Mouse (Mus musculus): ENCODE measurements around the gene Cdh20. TPM values are rescaled to one million over a fixed set of nuclear protein-coding genes. Genes with fewer than 3 reads are reported as not detected.

The Cdh20 gene
- polyA plus RNA-seq, 1 experiment from 2014 or later, result 0.14 TPM

DNA sequence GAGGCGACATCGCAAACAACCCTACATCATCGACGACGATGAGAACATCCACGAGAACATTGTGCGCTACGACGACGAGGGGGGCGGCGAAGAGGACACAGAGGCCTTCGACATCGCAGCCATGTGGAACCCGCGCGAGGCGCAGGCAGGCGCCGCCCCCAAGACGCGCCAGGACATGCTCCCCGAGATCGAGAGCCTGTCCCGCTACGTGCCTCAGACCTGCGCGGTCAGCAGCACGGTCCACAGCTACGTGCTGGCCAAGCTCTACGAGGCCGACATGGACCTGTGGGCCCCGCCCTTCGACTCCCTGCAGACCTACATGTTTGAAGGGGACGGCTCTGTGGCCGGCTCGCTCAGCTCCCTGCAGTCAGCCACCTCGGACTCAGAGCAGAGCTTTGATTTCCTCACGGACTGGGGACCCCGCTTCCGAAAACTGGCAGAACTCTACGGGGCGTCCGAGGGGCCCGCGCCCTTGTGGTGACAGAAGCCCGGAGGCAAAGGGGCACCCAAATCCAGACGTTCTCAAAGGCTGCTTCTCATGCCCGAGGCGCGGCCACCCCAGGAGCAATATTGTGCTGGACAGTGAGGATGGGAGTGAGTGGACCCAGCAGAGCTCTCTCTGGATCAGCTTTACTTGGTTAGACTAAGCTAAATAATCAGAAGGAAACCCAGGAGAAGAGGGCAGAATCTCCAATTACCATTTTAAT is 225.7 kb downstream of the Cdh20 start:
- peak overlapping the region; percentile 78 for H3K4me2 ChIP-seq (replicated peaks; ENCODE audit: low read depth)
- H3K27me3 ChIP-seq (replicated peaks; ENCODE audit: control insufficient read depth, insufficient read depth, low read length), result no peaks in the 10 kb centered on the region
- TF ChIP-seq CTCF (IDR thresholded peaks at IDR 0.05; ENCODE audit: low read depth), result no peak
- H3K9me3 ChIP-seq (ENCODE audit: control insufficient read depth), result no peaks in the 10 kb centered on the region
- no peaks in the 10 kb centered on the region for H3K4me1 ChIP-seq (replicated peaks; ENCODE audit: control insufficient read depth, insufficient read depth, low read length)
- peak overlapping the region; percentile 45; the same call in 1 of the 2 replicates for H3K9ac ChIP-seq (ENCODE audit: low read depth, low read length)
- H3K27ac ChIP-seq (ENCODE audit: low read depth, low read length), result no peak overlapping the region
- peak overlapping the region; percentile 37 for H3K4me3 ChIP-seq (ENCODE audit: low read depth, low read length)
- H3K36me3 ChIP-seq (ENCODE audit: control insufficient read depth, insufficient read depth), result no peaks in the 10 kb centered on the region
- 9% methylated on average over 51 of the region's 51 CpGs for WGBS
- peak; percentile 57; the same call in 1 of the 2 replicates for ATAC-seq

DNA sequence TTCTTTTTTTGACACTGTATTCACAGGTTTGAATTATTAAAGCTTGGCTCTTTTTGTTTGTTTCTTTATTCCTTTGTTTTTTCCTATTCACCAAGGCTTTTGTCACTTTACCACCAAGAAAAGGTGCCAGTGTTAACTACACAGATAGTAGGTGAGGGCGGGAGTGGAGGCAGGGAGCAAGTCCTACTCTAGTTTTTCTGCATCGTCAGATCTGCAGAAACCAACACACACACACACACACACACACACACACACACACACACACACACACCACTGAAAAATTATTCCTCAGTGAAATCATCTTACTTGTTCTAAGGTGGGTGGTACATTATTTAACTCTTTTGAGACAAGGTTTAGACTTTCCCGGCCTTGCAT is 226.3 kb downstream of the Cdh20 start:
- no peaks in the 10 kb centered on the region for H3K27me3 ChIP-seq (replicated peaks; ENCODE audit: control insufficient read depth, insufficient read depth, low read length)
- H3K4me2 ChIP-seq (replicated peaks; ENCODE audit: low read depth), result peak overlapping the region; percentile 78; the same call in 1 of the 2 replicates
- no peak overlapping the region; the same call in 1 of the 2 replicates for H3K4me3 ChIP-seq (ENCODE audit: low read depth, low read length)
- H3K9ac ChIP-seq (ENCODE audit: low read depth, low read length), result no peak overlapping the region
- no peaks in the 10 kb centered on the region for H3K36me3 ChIP-seq (ENCODE audit: control insufficient read depth, insufficient read depth)
- H3K27ac ChIP-seq (ENCODE audit: low read depth, low read length), result no peak overlapping the region
- WGBS, result 79% methylated on average over 3 of the region's 3 CpGs
- TF ChIP-seq CTCF (IDR thresholded peaks at IDR 0.05; ENCODE audit: low read depth), result no peak
- H3K4me1 ChIP-seq (replicated peaks; ENCODE audit: control insufficient read depth, insufficient read depth, low read length), result no peaks in the 10 kb centered on the region
- no peak for ATAC-seq
- no peaks in the 10 kb centered on the region for H3K9me3 ChIP-seq (ENCODE audit: control insufficient read depth)

DNA sequence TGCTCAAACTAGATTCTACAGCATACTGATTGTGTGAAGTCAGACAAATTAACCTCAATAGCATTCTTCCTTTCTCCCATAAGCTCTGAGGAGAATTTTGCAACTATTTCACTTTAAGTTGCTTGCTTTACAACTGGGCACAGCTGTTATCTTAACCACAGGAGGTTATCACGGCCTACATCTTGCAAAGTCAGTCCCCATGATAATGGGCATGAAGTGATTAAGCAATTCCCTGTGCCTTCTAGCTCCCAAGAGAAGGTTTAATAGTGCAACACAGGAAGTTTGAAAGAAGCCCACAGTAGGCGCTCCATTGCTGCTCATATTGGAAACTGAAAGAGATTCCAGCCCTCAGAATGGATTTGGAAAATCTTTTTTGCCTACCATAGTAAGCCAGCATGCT is 229.5 kb downstream of the Cdh20 start:
- ATAC-seq, result no peak
- H3K27me3 ChIP-seq (replicated peaks; ENCODE audit: control insufficient read depth, insufficient read depth, low read length), result no peaks in the 10 kb centered on the region
- H3K36me3 ChIP-seq (ENCODE audit: control insufficient read depth, insufficient read depth), result no peaks in the 10 kb centered on the region
- no peak overlapping the region for H3K4me2 ChIP-seq (replicated peaks; ENCODE audit: low read depth)
- H3K9ac ChIP-seq (ENCODE audit: low read depth, low read length), result no peak overlapping the region
- TF ChIP-seq CTCF (IDR thresholded peaks at IDR 0.05; ENCODE audit: low read depth), result no peak
- no peak overlapping the region for H3K27ac ChIP-seq (ENCODE audit: low read depth, low read length)
- 54% methylated on average over 2 of the region's 2 CpGs for WGBS
- no peak overlapping the region for H3K4me3 ChIP-seq (ENCODE audit: low read depth, low read length)
- H3K9me3 ChIP-seq (ENCODE audit: control insufficient read depth), result no peaks in the 10 kb centered on the region
- H3K4me1 ChIP-seq (replicated peaks; ENCODE audit: control insufficient read depth, insufficient read depth, low read length), result no peaks in the 10 kb centered on the region

DNA sequence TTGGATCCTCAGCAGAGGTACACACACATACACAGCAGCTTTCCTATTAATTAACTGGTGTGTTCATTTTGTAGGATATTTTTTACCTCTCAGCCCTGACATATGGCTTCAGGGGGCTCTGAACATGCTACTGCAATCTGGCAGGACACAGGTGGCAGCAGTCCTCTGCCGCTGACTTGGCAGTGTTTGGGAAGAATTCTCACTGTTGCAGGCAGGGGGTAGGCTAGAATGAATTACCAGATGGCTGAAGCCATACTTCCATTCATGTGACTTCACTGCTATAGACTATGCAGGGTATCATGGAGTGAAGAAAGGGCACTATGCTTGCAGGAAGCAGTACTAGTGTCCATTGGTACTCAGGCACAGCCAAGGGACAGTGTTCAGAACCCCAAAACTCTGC is 233.8 kb downstream of the Cdh20 start:
- H3K4me3 ChIP-seq (ENCODE audit: low read depth, low read length), result no peak overlapping the region
- no peak for ATAC-seq

DNA sequence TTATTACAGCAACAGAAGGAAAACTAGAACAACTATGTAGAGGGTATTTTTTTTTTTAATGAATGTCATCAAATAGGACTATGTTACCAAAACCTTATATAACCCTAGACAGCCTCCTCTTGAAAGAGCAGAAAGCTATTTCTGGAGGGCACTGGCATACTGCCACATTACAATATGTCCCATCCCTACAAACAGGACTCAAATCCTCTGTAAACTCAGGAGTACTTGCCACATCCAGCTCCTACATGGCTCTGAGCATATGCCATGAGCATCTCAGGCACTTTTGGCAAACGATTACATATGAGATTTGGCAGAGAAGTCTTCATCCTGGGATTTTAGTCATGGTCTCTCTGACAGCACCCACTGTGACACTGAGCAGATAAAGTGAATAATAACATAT is 235.5 kb downstream of the Cdh20 start:
- Histone ChIP-seq H3K27me3 (replicated peaks; ENCODE audit: control insufficient read depth, insufficient read depth, low read length) (no peaks in the 10 kb centered on the region), H3K27ac (ENCODE audit: low read depth, low read length) (no peak overlapping the region), H3K4me1 (replicated peaks; ENCODE audit: control insufficient read depth, insufficient read depth, low read length) (no peaks in the 10 kb centered on the region), H3K4me2 (replicated peaks; ENCODE audit: low read depth) (no peak overlapping the region), H3K36me3 (ENCODE audit: control insufficient read depth, insufficient read depth) (no peaks in the 10 kb centered on the region), H3K4me3 (ENCODE audit: low read depth, low read length) (no peak overlapping the region), H3K9ac (ENCODE audit: low read depth, low read length) (no peak overlapping the region), H3K9me3 (ENCODE audit: control insufficient read depth) (no peaks in the 10 kb centered on the region)
- TF ChIP-seq CTCF (IDR thresholded peaks at IDR 0.05; ENCODE audit: low read depth), result no peak
- WGBS, result 90% methylated on average over 1 of the region's 1 CpGs
- no peak for ATAC-seq

More for the DNA sequence above, 233.8 kb downstream of the Cdh20 start:
- 78% methylated on average over 1 of the region's 1 CpGs for WGBS
- H3K4me1 ChIP-seq (replicated peaks; ENCODE audit: control insufficient read depth, insufficient read depth, low read length), result no peaks in the 10 kb centered on the region
- no peak overlapping the region for H3K27ac ChIP-seq (ENCODE audit: low read depth, low read length)
- H3K36me3 ChIP-seq (ENCODE audit: control insufficient read depth, insufficient read depth), result no peaks in the 10 kb centered on the region
- no peak overlapping the region for H3K9ac ChIP-seq (ENCODE audit: low read depth, low read length)
- TF ChIP-seq CTCF (IDR thresholded peaks at IDR 0.05; ENCODE audit: low read depth), result no peak
- no peak overlapping the region for H3K4me2 ChIP-seq (replicated peaks; ENCODE audit: low read depth)
- H3K27me3 ChIP-seq (replicated peaks; ENCODE audit: control insufficient read depth, insufficient read depth, low read length), result no peaks in the 10 kb centered on the region
- H3K9me3 ChIP-seq (ENCODE audit: control insufficient read depth), result no peaks in the 10 kb centered on the region

DNA sequence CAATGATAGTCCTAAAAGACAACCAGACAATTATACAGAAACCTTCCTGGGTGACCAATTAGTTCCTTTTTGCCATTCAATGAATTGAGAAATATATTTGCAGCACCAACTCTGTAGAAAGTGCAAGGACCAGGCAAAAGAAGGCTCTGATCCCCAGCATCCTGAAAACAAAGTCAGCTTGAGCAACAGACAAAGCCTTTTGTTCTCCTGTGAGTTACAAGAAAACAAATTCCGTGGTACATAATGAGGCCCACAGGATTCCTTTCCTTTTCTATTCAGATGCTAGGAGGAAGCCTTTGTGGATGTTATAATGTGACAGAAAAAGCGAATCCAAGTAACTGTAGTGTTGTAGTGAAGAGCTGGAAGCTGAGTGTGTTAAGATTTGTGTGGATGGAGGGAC is 244.3 kb downstream of the Cdh20 start:
- H3K9ac ChIP-seq (ENCODE audit: low read depth, low read length), result no peak overlapping the region
- 61% methylated on average over 2 of the region's 2 CpGs for WGBS
- no peak for TF ChIP-seq CTCF (IDR thresholded peaks at IDR 0.05; ENCODE audit: low read depth)
- no peaks in the 10 kb centered on the region for H3K27me3 ChIP-seq (replicated peaks; ENCODE audit: control insufficient read depth, insufficient read depth, low read length)
- H3K4me3 ChIP-seq (ENCODE audit: low read depth, low read length), result no peak overlapping the region
- no peaks in the 10 kb centered on the region for H3K36me3 ChIP-seq (ENCODE audit: control insufficient read depth, insufficient read depth)
- no peak for ATAC-seq
- no peak overlapping the region for H3K4me2 ChIP-seq (replicated peaks; ENCODE audit: low read depth)
- no peaks in the 10 kb centered on the region for H3K9me3 ChIP-seq (ENCODE audit: control insufficient read depth)
- no peaks in the 10 kb centered on the region for H3K4me1 ChIP-seq (replicated peaks; ENCODE audit: control insufficient read depth, insufficient read depth, low read length)
- no peak overlapping the region for H3K27ac ChIP-seq (ENCODE audit: low read depth, low read length)
